Mouse (Mus musculus) WW6 (cell line): ENCODE results near the gene Slc38a6.

Experiments
- DNase-seq: peaks from one replicate; pipeline ENCODE4 v3.0.0-alpha.2; 2013; ENCODE audit warnings: low read depth, low spot score

The Slc38a6 gene

DNA sequence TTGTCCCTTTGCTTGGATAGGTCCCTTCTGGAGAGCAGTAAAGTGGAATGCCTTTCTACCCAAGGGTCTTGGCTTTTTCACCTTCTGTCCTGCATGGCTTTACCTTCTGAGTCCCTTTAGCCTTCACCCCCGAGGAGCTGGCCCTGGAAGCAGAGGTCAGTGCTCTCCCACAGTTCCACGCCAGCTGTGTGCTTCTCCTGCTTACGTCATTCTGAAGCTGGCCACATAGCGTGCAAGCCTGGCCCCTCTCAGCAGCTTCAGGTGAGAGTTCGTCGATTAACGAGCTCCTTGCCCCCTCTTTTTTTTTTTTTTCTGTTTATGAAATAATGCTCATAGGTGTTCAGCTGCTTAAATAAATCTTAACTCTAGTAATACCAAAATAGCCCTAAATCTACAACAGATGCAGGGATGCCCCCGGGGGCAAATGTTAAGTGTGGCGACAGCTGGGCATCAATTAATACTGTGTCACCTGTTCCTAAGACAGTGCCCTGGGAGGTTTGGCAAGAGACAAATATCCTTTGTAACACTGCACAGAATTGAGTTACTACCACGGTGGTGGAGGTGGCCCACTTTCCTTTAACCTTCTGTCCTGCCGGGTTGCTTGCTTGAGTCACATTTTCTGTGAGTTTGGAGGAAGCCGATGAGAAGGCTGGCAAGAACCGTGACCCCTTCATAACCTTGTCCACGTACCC lies 68.7 kb downstream of the Slc38a6 start:
- no peak for DNase-seq

- DNase-seq: no peak
Measured at GRCm38 (mm10) chr12:73356696-73357095, 70.1 kb downstream of the Slc38a6 start.

DNA sequence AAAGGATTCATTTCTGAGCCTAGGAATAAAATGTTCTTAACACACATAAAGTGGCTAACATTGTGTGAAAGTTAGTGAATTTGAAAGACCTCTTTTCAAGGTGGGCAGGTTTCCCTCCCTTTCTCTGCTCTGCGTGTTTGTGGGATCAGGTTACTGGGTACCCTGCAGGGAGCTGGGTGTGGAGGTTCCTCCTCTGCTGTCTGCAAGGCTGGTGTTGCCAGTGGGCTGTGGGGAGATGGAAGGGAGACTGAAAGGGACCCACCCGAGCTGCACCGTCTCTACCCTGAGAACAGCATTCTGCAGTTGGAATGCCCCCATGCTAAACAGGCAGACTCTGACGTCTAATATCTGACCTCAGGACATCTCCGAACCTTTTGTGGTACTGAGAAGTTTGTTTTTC lies 70.7 kb downstream of the Slc38a6 start:
- DNase-seq: no peak

GRCm38 (mm10) chr12:73357736-73358135 lies 71.2 kb downstream of the Slc38a6 start:
- no peak for DNase-seq

DNA sequence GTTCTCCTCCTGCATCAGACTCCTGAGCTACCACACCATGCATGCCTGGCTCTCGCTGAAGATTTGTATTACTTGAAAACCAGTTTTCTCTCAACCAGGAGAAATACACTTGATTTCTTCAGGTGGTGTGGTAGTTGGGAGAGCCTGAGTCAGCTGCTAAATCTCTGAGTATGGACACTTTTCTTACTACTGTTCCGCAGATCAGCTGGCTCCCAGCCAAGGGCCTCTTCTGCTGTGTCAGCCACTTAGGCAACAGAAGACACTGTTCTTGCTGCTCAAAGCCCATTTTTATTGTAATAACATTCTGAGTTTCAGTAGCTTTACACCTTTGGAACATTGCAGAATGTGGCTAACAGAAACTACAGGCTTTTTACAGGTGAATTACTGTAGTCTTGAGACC lies 72.1 kb downstream of the Slc38a6 start:
- no peak for DNase-seq

DNA sequence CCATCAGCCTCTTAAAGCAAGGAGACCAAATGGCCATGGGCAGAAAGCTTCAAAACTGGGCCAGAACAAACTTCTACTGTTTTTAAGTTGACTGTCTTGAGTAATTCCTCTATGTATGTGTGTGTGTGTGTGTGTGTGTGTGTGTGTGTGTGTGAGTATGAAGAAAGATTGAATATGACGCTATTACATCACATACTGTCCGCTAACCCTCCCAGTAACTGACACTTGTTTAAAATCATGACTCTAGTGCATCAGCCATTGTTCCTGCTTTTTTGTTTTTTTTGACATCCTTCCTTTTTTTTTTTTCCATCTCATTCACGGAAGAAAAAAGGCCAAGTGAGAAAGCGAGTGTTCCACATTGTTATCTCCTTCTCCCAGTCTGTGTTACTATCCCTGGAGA lies 72.9 kb downstream of the Slc38a6 start:
- no peak for DNase-seq

GRCm38 (mm10) chr12:73361201-73361600 lies 74.6 kb downstream of the Slc38a6 start:
- DNase-seq: no peak

GRCm38 (mm10) chr12:73363401-73363800 lies 76.8 kb downstream of the Slc38a6 start:
- no peak for DNase-seq

GRCm38 (mm10) chr12:73363956-73364355 lies 77.4 kb downstream of the Slc38a6 start:
- DNase-seq: no peak

DNA sequence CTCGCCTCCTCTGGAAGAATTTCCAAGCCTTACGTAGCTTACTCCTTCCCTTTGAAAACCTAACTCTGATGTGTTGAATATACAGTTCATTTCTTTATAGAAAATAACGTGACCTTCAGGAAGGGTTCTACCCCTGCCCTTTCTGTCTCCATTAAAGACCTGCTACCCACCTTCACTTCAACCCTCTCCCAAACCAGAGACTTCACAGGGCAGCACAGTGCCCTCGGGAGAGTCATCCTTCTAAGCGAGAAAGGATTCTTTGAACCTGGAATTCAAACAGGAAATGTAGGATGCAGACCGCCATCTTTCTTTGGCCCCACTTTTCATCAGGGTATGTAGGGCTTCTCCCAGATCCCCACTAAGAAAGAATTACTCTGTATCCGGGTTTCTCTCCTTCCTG lies 80.0 kb downstream of the Slc38a6 start:
- no peak for DNase-seq

GRCm38 (mm10) chr12:73367460-73368079 lies 81.0 kb downstream of the Slc38a6 start:
- no peak for DNase-seq

- no peak for DNase-seq
Measured at GRCm38 (mm10) chr12:73368868-73369608, 82.5 kb downstream of the Slc38a6 start.

DNA sequence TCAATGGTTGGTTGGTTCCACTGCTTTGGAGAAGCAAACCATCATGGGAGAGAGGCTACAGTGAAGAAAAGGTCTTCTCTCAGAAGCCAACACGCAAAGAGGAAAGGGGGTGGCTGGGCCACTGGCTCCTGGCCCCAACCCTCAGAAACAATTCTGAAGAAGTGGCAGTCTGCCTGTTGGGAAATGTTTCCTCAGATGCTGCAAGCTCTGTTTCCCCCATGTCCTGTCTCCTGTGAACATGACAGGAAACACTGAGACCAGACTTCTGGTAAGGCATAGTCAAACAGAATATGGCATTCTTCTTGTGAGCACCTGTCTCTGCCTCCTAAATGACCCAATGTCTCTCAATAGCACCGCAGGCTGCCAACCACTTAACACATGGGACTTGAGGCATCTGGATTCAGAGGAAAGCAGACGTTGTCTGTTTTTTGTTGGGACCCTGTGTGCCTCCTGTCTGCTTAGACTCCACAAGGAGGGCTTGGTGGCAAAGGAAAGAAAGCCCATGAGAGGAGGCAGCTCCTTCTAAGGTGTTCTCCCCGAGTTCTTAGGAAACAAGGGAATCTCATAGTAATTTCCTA lies 83.9 kb downstream of the Slc38a6 start:
- no peak for DNase-seq

GRCm38 (mm10) chr12:73371132-73371531 lies 84.6 kb downstream of the Slc38a6 start:
- DNase-seq: no peak

DNA sequence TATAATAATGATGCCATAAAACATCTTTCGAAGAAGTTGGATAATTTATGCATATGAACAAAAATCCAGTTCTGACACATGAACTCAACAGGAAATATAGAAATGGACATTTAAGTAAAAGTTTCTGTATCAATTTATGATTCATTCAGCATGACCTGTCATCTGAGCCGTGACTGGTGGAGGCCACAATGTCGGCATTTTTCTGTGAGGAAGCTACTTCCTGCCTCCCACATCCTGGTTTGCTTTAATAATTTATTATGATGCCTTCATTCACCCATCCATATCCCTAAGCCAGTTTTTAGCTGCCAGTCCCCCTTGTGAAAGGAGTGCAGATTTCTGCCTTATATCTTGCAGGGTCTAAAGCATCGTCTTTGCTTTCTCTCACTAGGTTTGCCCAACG lies 91.4 kb downstream of the Slc38a6 start:
- no peak for DNase-seq

GRCm38 (mm10) chr12:73378724-73379355 lies 92.3 kb downstream of the Slc38a6 start:
- no peak for DNase-seq

DNA sequence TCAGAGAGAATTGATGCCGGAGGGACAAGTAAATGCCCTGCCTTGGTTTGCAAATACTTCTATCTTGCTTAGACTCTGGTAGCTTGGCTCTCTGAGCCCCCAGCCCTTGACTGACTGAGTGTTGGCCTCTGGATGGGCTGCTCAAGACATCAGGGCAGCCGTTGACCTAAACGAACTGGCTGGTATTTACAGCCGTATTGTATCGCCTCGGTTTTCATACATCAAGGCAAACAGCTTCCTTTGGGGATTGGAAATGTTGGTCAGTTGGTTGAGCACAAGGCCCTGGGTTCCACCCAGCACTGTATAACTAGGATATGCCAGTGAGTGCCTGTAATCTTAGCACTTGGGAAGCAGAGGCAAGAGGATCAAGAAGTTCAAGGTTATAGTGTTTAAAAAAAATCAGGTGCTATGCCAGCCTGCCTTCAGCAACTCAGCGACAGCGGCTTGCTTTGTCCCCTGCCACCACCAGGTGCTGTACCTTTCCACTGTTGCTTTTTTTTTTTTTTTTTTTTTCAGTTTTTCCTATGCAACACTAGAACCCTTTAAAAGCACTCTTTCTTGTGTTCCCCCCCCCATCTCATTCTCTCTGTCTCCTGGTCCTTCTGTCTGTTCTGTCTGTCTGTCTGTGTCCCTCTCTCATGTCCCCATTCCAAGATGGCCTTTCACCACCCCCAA lies 94.2 kb downstream of the Slc38a6 start:
- DNase-seq: no peak

DNA sequence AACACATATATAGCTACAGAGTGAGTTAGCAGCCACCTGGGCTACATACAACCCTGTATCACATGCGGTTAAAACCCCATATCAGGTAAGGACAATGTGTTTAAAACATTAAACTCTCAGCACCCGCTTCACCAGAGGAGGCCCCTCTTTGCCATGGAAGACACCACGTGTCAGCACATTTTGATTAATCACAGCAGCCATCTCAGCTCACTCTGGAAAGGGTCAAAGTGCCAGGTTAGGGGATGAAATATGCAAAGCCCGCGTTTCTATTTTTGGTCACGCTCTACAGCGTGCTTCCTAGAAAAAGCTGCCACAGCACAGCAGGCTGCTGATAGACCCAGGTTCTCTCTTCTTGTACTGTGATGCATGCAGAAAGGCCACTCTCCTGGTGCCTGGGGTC lies 94.9 kb downstream of the Slc38a6 start:
- DNase-seq: no peak

DNA sequence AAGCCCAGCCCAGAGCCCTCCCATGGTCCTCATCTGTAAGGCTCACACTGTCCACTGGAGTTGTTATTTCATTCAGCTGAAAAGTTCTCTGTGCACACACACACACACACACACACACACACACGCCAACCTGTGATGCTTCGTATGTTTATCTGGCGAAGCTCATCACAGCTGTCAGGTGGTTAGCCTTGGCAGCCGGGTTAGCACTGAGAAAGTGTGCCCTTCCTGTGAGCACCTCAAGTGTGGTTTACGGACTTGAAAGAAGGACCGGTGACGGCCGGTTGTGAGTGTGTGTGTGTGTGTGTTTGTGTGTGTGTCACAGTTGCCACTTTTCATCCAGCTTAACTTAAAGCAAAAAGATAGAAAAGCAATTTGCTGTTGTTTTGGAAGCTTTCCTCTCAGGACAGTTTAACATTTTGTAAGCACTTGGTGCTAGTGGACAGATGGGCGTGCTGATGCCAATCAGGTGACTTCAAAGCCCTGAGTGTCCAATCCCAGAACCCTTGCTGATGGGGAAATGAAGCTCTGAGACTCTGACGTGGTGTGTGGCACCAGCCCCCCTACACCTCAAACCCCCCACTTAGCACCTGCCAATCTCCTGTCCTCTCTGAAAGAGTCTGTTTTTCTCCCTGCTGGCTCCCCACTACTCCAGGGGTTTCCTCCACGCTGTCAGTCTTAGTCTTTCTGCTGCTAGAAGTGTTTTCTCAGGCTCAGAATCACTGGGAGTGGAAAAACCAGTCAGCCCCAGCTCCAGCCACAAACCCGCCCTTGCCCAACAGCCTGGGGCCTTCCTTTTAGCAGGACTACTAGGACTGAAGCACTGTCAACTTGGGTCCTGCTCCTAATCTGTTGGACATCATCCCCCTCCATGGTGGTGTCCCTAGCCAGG lies 96.0 kb downstream of the Slc38a6 start:
- DNase-seq: no peak

GRCm38 (mm10) chr12:73383179-73383510 lies 96.6 kb downstream of the Slc38a6 start:
- DNase-seq: no peak

DNA sequence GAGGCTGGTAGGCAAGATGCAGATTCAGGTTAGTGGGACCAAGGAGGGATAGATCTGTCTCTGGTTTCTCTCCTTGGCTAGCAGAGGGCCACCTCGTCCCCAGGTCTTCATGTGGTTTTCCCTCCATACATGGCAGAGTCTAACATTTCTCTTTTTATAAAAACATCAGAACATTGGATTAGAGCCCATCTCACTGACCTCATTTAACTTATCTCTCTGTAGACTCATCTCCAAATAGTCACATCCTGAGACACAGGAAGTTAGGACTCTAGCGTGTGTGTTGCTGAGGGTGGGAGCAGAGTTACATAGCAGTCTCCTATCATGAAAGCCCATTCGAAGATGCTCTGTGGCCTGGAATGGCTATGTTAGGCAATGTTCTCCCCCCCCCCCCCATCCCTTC lies 97.3 kb downstream of the Slc38a6 start:
- DNase-seq: no peak
